Mouse (Mus musculus): ENCODE results near the gene Gm9. TPM values are rescaled to one million over a fixed set of nuclear protein-coding genes. Genes with fewer than 3 reads are reported as not detected.

Gm9 gene
- not detected for polyA plus RNA-seq (2017; shearing (Covaris generic))

DNA sequence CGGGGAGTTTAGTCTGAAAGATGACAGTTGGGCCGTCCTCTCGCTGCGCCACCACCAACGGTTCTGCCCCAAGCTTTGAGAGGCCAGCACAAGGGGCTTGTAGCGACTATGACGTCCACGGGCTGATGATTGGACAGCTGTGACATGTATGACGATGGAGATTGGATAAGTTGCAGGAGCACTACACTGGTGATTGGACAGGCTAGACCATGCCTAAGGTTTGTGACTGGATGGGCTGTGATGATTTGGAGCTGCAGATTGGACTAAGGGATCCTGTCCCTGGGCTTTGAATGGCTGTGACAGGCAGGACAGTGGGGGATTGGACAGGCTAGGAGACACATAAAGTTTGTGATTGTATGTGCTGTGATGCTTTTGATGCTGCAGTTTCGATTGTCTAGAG lies at the start of gene Gm9:
Gene Gm9 (minus strand): TSS at position 101 of the 400 bp plus-strand sequence.

GRCm38 (mm10) chrX:37249619-37250018 lies 38.8 kb upstream of the Gm9 start, which contains the start of gene Rhox3a:
Gene Rhox3a (plus strand): TSS chrX:37249919.

GRCm38 (mm10) chrX:37244676-37245075 lies 33.8 kb upstream of the Gm9 start, which contains the start of gene Rhox2a:
Gene Rhox2a (plus strand): TSS chrX:37244976.

DNA sequence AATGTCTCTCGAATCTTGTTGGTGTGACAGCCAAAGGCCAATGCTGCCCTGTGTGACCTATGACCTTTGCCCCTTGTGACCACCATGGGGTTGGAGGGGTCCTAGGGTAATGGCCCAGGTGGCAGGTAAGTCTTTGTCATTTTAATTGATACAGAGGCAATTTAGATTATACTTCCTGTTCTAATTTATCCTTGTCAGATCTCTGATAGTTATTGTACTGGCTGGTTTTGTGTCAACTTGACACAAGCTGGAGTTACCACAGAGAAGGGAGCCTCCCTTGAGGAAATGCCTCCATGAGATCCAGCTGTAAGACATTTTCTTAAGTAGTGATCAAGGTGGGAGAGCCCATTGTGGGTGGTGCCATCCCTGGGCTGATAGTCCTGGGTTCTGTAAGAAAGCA lies 11.3 kb upstream of the Gm9 start, which contains the start of gene Rhox1:
Gene Rhox1 (minus strand): TSS at position 101 of the 400 bp plus-strand sequence.

DNA sequence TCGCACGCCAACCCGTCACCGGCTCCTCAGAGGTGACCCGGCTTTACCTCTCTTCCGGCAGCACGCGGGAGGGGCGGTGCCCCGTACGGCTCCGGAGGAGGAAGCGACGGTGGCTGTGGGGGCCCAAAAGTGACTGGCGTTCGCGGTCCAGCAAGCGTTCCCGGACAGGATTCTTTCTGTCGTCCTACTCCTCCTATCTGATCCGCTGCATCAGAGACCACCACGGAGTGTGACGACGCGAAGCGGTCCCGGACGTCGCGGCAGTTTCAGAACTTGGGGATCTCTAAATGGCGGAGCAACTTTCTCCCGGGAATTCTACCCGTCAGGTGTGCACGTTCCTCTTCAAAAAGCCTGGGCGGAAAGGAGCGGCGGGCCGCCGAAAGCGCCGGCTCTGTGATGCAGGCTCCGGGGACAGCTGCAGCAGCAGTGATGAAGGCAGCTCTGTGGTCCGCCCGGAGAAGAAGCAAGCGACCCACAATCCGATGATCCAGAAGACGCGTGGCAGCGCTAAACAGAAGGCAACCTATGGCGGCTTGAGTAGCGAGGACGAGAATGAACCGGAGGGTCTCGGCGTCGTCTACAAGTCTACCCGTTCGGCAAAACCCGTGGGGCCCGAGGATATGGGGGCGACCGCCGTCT lies 19.6 kb downstream of the Gm9 start, which contains the start of the genes Ndufa1 and Rnf113a1:
Gene Ndufa1 (minus strand): TSS at position 59 of the 639 bp plus-strand sequence.
Gene Rnf113a1 (plus strand): TSS at position 141 of the 639 bp plus-strand sequence.

DNA sequence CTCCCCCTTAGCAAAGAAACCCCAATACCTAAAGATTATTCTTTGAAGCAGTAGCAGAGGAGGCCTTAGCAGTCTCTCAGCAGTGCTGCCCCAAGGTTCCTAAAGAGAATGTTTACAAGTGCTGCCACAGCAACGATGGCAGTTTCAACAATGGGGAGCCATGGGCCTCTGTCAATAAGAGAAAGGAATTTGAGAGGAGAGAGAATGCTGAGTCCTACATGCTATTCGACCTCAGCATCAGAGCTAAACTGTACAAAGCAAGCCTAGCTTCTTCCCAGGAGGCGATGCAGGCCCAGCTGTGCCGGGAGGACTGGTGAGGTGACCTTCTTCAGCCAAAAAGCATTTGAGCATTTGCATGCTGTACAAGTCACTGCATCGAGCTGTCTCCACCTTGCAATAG lies 42.1 kb downstream of the Gm9 start, which contains the start of gene Akap14:
Gene Akap14 (minus strand): TSS at position 101 of the 400 bp plus-strand sequence.

Other genes with a start within 250 kb of the Gm9 start
- gene Sept6, start 219.2 kb downstream of the Gm9 start, polyA plus RNA-seq (2017; shearing (Covaris generic)), result 154 TPM
- not detected for gene Sowahd, start 162.2 kb downstream of the Gm9 start, polyA plus RNA-seq (2017; shearing (Covaris generic))
- gene Rpl39, start 125.6 kb downstream of the Gm9 start, polyA plus RNA-seq (2017; shearing (Covaris generic)), result 452 TPM
- 24.7 TPM for gene Upf3b, start 100.7 kb downstream of the Gm9 start, polyA plus RNA-seq (2017; shearing (Covaris generic))
- gene Nkap, start 84.2 kb downstream of the Gm9 start, polyA plus RNA-seq (2017; shearing (Covaris generic)), result 28.6 TPM
- 0.22 TPM for gene Akap14, start 42.2 kb downstream of the Gm9 start, polyA plus RNA-seq (2017; shearing (Covaris generic))
- 231 TPM for gene Ndufa1, start 19.9 kb downstream of the Gm9 start, polyA plus RNA-seq (2017; shearing (Covaris generic))
- gene Rnf113a1, start 19.8 kb downstream of the Gm9 start, polyA plus RNA-seq (2017; shearing (Covaris generic)), result 13.8 TPM
- not detected for gene Rhox1, start 11.2 kb upstream of the Gm9 start, polyA plus RNA-seq (2017; shearing (Covaris generic))
- not detected for gene Rhox2a, start 33.9 kb upstream of the Gm9 start, polyA plus RNA-seq (2017; shearing (Covaris generic))
- not detected for gene Rhox3a, start 38.9 kb upstream of the Gm9 start, polyA plus RNA-seq (2017; shearing (Covaris generic))
- 0.28 TPM for gene Rhox4a, start 54.3 kb upstream of the Gm9 start, polyA plus RNA-seq (2017; shearing (Covaris generic))
- gene Rhox3a2, start 169.0 kb upstream of the Gm9 start, polyA plus RNA-seq (2017; shearing (Covaris generic)), result not detected
- gene Rhox4a2, start 179.8 kb upstream of the Gm9 start, polyA plus RNA-seq (2017; shearing (Covaris generic)), result not detected
- not detected for gene Rhox2b, start 201.0 kb upstream of the Gm9 start, polyA plus RNA-seq (2017; shearing (Covaris generic))
- 0.20 TPM for gene Rhox4b, start 221.5 kb upstream of the Gm9 start, polyA plus RNA-seq (2017; shearing (Covaris generic))
- not detected for gene Rhox2c, start 242.6 kb upstream of the Gm9 start, polyA plus RNA-seq (2017; shearing (Covaris generic))
- not detected for gene Rhox3c, start 247.5 kb upstream of the Gm9 start, polyA plus RNA-seq (2017; shearing (Covaris generic))

All from inflammation-experienced regulatory T-cells, adult 16 weeks (primary cell).